Mouse (Mus musculus) neural tube, embryonic 13.5 days (tissue): Measurements from ENCODE around the gene Snph. TPM values are rescaled to one million over a fixed set of nuclear protein-coding genes. Genes with fewer than 3 reads are reported as not detected.
A peak's percentile ranks its signal among the peaks of the same experiment; 100 is the strongest.

ENCODE experiments used
- ATAC-seq: fragments of 200-750 bp; cut with Nextera tagmentation; 2 replicates; pipeline ENCODE4 v1.8.0; 2017; ENCODE audit warnings: low read depth, mild to moderate bottlenecking, moderate TSS enrichment, moderate library complexity
- H3K27ac ChIP-seq: fragments of 300-500 bp; sonication (generic); replicated peaks from 2 replicates; pipeline ENCODE4 v1.5.1; 2015; ENCODE audit warnings: moderate library complexity, mild to moderate bottlenecking, inconsistent platforms
- H3K27me3 ChIP-seq: fragments of 300-500 bp; sonication (generic); 2 replicates; pipeline ENCODE4 v1.6.1; 2015; ENCODE audit warnings: mild to moderate bottlenecking, inconsistent platforms
- H3K36me3 ChIP-seq: fragments of 300-500 bp; sonication (generic); 2 replicates; pipeline ENCODE4 v1.6.1; 2015; ENCODE audit warnings: mild to moderate bottlenecking, inconsistent platforms
- H3K4me1 ChIP-seq: fragments of 300-500 bp; sonication (generic); replicated peaks from 2 replicates; pipeline ENCODE4 v1.6.1; 2015; ENCODE audit warnings: inconsistent platforms
- H3K4me2 ChIP-seq: fragments of 300-500 bp; sonication (generic); 2 replicates; pipeline ENCODE4 v1.6.1; 2015; ENCODE audit warnings: inconsistent platforms, mild to moderate bottlenecking, moderate library complexity
- H3K4me3 ChIP-seq: fragments of 300-500 bp; sonication (generic); 2 replicates; pipeline ENCODE4 v1.5.1; 2015; ENCODE audit warnings: mild to moderate bottlenecking, inconsistent platforms
- H3K9ac ChIP-seq: fragments of 300-500 bp; sonication (generic); 2 replicates; pipeline ENCODE4 v1.6.1; 2015; ENCODE audit warnings: moderate library complexity, mild to moderate bottlenecking, inconsistent platforms
- H3K9me3 ChIP-seq: fragments of 300-500 bp; sonication (generic); 2 replicates; pipeline ENCODE4 v1.6.1; 2016; ENCODE audit warnings: inconsistent platforms
- WGBS: fragments of 180-500 bp; shearing (Covaris S2); methylation state at CpG from one replicate; pipeline ENCODE4 v1.1.7; 2015; 5-methylcytosine and 5-hydroxymethylcytosine counted together
- polyA plus RNA-seq: library from polyadenylated mRNA; unstranded; fragments of >200 nt; fragmentation: Nextera tagmentation; extraction: Ambion mirVana; gene quantifications from 2 replicates; pipeline ENCODE4 v1.2.1, GENCODE M21; 2015

Gene Snph
- polyA plus RNA-seq, 1 experiment from 2014 or later, result 18.3 TPM

DNA sequence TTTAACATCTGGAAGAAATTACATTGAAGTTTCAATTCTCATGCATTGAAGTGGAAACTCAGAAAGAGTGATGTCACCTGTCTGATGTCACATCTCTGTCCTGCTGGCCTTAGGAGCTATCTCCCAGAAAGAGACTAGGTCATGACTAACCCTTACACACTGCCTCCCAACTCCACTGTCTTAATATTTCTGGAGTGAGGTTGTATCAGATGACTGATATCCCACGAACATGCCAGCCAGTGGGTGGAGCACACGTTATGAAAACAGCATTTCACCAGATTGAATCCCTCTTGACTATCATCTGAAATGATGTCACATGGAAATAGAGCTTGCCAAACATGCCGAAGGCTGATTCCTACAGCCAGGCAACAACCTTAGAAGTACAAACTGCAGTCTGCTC lies 67.4 kb downstream of the Snph start:
- no peak for ATAC-seq
- Histone ChIP-seq H3K4me2 (no peak overlapping the region), H3K36me3 (peaks cover 45% of the 10 kb centered on the region), H3K27ac (no peak overlapping the region), H3K4me1 (no peaks in the 10 kb centered on the region), H3K9me3 (no peaks in the 10 kb centered on the region), H3K9ac (no peak overlapping the region), H3K27me3 (no peaks in the 10 kb centered on the region), H3K4me3 (no peak overlapping the region)
- 76% methylated on average over 3 of the region's 3 CpGs for WGBS

DNA sequence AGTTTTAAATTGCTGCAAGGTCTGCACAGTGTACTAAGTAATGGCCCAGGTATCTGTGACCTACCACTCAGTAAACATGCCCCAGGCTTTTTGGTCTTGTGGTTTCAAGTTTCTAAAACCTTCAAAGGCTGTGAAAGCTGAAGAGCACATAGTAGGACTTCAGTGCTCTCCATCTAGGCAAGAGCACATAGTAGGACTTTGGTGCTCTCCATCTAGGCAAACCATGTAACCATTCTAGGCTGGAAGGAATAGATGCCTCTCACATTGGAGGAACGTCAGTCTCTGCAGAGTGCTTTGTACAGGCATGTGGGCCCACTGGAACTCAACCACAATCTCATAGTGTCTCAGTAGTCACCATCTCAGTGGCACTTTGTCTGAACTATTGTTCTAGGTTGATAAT lies 68.4 kb downstream of the Snph start:
- Histone ChIP-seq H3K36me3 (peaks cover 55% of the 10 kb centered on the region), H3K27me3 (no peaks in the 10 kb centered on the region), H3K27ac (no peak overlapping the region), H3K9ac (no peak overlapping the region), H3K9me3 (no peaks in the 10 kb centered on the region), H3K4me2 (no peak overlapping the region), H3K4me3 (no peak overlapping the region), H3K4me1 (no peaks in the 10 kb centered on the region)
- no peak for ATAC-seq
- WGBS, result 97% methylated on average over 1 of the region's 1 CpGs

DNA sequence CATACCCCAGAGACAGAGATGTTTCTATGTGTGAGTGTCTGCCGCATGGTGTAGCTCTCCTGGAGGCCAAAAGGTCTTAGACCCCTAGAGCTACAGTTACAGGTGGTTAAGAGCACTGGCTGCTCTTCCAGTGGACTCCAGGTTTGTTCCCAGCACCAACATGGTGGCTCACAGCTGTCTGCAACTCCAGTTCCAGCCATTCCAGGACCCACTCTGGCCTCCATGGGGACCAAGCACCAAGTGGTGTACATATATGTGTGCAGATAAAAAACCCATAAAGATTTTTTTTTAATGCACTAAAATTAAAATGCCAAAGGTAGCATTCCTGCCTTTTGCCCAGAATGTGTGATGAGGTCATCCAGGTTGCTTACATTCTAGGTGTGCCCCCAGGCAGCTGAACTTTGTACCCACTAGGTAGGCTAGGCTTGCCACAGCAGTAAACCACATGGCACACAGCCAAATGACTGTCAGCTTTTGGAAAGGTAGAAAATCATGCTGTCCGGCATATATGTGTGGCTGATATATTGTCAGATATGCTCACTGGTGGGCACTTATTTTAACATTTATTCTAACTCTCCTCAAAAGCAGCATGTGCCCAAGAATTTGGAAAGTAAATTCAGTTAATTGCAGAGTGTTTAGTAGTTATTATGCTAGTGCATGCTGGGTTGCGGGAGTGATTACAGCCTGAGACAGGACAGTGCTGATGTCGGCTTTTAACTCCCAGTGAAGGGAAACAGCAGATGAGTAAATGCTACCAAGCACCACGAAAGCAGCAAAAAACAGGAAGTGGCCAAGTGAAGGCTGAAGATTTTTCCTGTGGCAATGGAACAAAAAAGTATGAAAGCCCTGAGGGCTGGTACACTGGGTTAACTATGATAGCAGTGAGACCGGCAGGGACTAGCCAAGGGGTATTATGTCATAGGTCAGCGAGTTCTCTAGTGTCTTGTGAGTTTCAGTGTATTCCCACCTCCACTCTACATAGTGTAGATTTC lies 69.2 kb downstream of the Snph start:
- no peak overlapping the region for H3K9ac ChIP-seq
- H3K4me3 ChIP-seq, result no peak overlapping the region
- H3K27me3 ChIP-seq, result no peaks in the 10 kb centered on the region
- no peaks in the 10 kb centered on the region for H3K4me1 ChIP-seq
- peaks cover 63% of the 10 kb centered on the region for H3K36me3 ChIP-seq
- ATAC-seq, result no peak
- H3K4me2 ChIP-seq, result no peak overlapping the region
- no peaks in the 10 kb centered on the region for H3K9me3 ChIP-seq
- no peak overlapping the region for H3K27ac ChIP-seq
- 90% methylated on average over 7 of the region's 7 CpGs for whole genome bisulfite sequencing

DNA sequence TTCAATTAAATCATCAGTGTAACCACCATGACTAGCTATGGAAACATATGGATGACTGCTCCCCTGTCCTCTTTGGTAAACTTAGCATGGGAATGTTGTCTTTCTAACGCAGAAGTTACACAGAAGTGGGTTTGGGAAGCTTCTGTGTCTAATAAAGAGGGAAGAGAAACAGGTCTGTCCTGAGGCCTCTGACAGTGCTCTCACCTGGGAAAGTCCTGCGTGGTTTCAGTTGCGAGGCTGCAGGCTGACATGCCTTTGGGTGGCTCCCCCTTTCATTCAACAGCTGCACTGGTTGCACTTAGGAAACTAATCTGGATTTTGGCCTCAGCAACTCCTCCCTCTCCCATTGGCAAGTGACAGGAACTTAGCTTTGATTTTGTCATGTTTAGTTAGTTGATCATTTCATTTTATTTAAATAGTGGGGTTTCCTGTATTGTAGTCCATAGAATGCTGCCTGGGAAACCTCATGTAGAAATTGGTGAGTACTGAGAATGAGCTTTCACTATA lies 82.7 kb downstream of the Snph start:
- ATAC-seq, result no peak
- no peak overlapping the region for H3K4me2 ChIP-seq
- H3K36me3 ChIP-seq, result peaks cover 85% of the 10 kb centered on the region
- H3K4me1 ChIP-seq, result peaks cover 33% of the 10 kb centered on the region
- no peaks in the 10 kb centered on the region for H3K27me3 ChIP-seq
- no peak overlapping the region for H3K4me3 ChIP-seq
- WGBS, result 91% methylated on average over 3 of the region's 3 CpGs
- no peaks in the 10 kb centered on the region for H3K9me3 ChIP-seq
- H3K9ac ChIP-seq, result no peak overlapping the region
- H3K27ac ChIP-seq, result no peak overlapping the region

DNA sequence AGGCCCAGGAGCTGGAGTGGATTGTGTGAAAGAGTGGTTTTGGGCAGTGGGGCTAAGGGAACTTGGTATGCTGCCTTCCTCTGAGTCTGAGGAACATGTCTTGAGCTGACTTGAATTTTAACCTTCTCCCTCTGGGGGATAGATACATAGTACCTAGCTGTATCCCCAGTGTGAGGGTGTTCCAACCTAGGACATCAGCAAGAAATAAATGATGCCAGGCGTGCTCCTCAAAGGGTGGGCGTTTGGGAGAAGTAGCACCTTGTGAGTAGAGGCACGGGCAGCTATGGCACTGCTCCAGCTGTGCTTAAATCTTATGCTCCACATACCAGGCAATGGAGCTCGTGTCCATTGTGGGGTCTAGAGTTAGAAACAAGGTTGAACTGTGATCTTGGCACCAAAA lies 85.8 kb downstream of the Snph start:
- H3K9ac ChIP-seq, result 0 out of 2 replicates have a peak overlapping the region, but pooled peaks have one; percentile 18
- peaks cover 53% of the 10 kb centered on the region for H3K4me1 ChIP-seq
- H3K4me2 ChIP-seq, result no peak overlapping the region
- 90% methylated on average over 4 of the region's 4 CpGs for WGBS
- H3K4me3 ChIP-seq, result no peak overlapping the region
- H3K27ac ChIP-seq, result no peak overlapping the region
- peaks cover 62% of the 10 kb centered on the region for H3K36me3 ChIP-seq
- no peaks in the 10 kb centered on the region for H3K9me3 ChIP-seq
- H3K27me3 ChIP-seq, result no peaks in the 10 kb centered on the region
- ATAC-seq, result no peak

DNA sequence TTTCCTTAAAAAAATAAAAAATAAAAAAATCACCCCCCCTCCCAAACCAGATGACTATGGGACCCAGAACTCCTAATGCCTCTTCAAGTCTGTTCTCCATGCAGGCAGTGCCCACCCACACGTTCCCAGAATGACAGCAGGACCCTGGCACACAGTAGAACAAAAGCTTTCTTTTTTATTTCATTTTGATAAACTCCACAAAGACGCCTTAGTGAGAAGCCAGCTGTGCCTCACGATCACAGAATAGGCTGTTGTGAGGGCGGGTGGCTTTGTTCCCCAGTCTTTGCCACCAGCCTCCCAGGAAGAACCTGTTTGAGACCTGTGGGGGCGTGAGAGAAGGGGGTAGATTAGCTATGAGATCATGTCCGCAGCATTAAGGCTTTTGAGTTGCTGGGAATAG lies 87.7 kb downstream of the Snph start:
- Histone ChIP-seq H3K27ac (no peak overlapping the region), H3K36me3 (peaks cover 43% of the 10 kb centered on the region), H3K27me3 (no peaks in the 10 kb centered on the region), H3K4me2 (peak overlapping the region; percentile 88), H3K9me3 (no peaks in the 10 kb centered on the region), H3K9ac (peak overlapping the region; percentile 98), H3K4me1 (peaks cover 57% of the 10 kb centered on the region), H3K4me3 (peak overlapping the region; percentile 98)
- WGBS, result 65% methylated on average over 6 of the region's 6 CpGs
- ATAC-seq, result no peak

DNA sequence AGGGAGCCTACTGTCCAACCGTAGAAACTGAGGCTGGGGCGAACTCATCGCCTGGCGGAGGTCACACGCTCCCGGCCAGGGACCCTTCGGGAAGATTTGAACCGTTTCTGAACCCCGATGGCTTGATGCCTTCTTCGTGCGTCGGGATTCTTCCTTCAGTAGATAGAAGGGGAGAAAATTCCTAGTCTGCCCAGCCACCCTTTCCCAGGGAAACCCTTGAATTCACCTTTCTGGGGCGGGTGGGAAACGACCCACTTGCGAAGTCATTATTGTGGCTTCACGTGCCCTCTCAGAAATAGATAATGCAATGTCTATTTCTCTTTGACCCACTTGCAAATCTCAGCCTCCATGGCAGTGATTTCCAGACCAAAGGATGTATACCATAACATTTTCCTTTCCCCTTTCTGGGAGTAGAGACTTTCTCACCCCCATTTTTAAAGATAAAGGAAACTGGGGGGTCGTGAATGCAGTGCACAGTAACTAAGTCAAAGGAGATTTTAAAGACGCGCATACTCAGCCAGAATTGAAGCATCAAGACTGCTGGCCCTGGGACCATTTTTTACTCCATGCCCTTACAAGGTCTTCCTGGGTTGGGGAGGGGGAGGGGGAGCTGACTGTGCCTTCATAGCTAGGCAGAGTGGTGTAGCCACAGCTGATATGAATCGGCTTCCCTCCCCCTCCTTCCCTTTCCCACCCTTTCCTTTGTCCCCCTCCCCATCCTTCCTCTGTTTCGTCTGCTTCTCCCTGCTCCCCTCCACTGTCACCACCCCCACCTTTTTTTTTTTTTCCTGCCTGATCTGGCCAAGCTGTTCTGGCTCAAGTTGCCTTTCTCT lies 89.1 kb downstream of the Snph start:
- H3K9ac ChIP-seq, result peak overlapping the region; percentile 98
- H3K36me3 ChIP-seq, result peaks cover 36% of the 10 kb centered on the region
- no peaks in the 10 kb centered on the region for H3K27me3 ChIP-seq
- H3K27ac ChIP-seq, result peak overlapping the region; percentile 94
- peak overlapping the region; percentile 88 for H3K4me2 ChIP-seq
- ATAC-seq, result peak; percentile 12; the same call in 1 of the 2 replicates
- H3K9me3 ChIP-seq, result no peaks in the 10 kb centered on the region
- peaks cover 53% of the 10 kb centered on the region for H3K4me1 ChIP-seq
- H3K4me3 ChIP-seq, result peak overlapping the region; percentile 98
- 2% methylated on average over 21 of the region's 21 CpGs for WGBS

DNA sequence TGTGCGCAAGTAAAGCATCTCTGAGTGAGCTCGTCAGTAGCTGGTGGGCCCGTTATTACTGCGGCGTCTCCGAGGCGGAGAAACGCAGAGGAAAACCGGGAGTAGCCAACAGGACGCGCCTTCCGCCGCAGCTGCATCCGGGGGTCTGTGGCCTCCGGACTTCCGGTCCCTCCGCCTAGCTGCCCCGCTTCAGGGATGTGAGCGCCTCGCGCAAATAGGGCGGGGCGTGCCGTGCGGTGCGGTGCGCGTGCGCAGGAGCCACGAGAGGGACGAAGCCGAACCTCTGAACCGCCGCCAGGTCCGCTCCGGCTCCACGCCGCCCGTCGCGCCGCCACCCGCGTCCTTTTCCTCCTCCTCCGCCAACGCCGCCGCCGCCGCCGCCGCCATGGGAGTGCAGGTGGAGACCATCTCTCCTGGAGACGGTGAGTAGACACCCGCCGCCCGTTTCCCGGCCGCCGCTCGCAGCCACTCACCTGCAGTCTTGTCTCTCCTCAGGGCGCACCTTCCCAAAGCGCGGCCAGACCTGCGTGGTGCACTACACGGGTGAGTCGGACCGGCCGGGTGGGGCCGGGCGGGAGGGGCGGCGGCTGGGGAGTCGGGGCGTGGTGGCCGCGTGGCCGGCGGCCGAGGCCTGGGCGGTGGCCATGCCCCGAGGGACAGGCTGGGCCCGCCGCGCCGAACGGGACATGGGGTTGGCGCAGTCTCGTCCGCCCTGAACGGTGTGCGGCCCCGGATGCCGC lies 89.9 kb downstream of the Snph start, which contains the start of gene Fkbp1a:
Gene Fkbp1a (plus strand): TSS at position 161 of the 740 bp plus-strand sequence.
- H3K4me3 ChIP-seq, result peak within 1 kb of the TSS; percentile 98

More for the DNA sequence above, 89.9 kb downstream of the Snph start, which contains the start of gene Fkbp1a:
- Histone ChIP-seq H3K4me1 (peaks cover 46% of the 10 kb centered on the region), H3K27ac (peak within 1 kb of the TSS; percentile 94), H3K27me3 (no peaks in the 10 kb centered on the region), H3K4me2 (peak within 1 kb of the TSS; percentile 88), H3K36me3 (peaks cover 32% of the 10 kb centered on the region), H3K9ac (peak within 1 kb of the TSS; percentile 98), H3K9me3 (no peaks in the 10 kb centered on the region)
- ATAC-seq, result peak; percentile 97
- under 1% methylated on average over 93 of the region's 93 CpGs for WGBS

Other genes with a start within 250 kb of the Snph start
- gene 4921509C19Rik, start 156.4 kb downstream of the Snph start, polyA plus RNA-seq, result not detected in 2 replicates
- gene Nsfl1c, start 138.4 kb downstream of the Snph start, polyA plus RNA-seq, result 258 and 272 TPM in 2 replicates
- gene Fkbp1a, start 90.1 kb downstream of the Snph start, polyA plus RNA-seq, result 637 and 667 TPM in 2 replicates
- gene Sdcbp2, start 60.0 kb downstream of the Snph start, polyA plus RNA-seq, result 0.68 and 1.1 TPM in 2 replicates
- 0.11 TPM in 1 of 2 replicates, not detected in the other for gene Rad21l, start 35.9 kb upstream of the Snph start, polyA plus RNA-seq
- gene Tmem74b, start 69.4 kb upstream of the Snph start, polyA plus RNA-seq, result 16.7 and 20.0 TPM in 2 replicates
- 48.1 and 54.2 TPM in 2 replicates for gene Psmf1, start 111.6 kb upstream of the Snph start, polyA plus RNA-seq
- 0.40 and 0.67 TPM in 2 replicates for gene Rspo4, start 210.3 kb upstream of the Snph start, polyA plus RNA-seq